Mouse (Mus musculus): ENCODE measurements around the gene Selplg.
"Not testable (repeated sequence)": the region's sequence is repeated elsewhere in the genome, so short reads cannot be mapped to it uniquely, and the experiment has no call there.

Selplg gene

DNA sequence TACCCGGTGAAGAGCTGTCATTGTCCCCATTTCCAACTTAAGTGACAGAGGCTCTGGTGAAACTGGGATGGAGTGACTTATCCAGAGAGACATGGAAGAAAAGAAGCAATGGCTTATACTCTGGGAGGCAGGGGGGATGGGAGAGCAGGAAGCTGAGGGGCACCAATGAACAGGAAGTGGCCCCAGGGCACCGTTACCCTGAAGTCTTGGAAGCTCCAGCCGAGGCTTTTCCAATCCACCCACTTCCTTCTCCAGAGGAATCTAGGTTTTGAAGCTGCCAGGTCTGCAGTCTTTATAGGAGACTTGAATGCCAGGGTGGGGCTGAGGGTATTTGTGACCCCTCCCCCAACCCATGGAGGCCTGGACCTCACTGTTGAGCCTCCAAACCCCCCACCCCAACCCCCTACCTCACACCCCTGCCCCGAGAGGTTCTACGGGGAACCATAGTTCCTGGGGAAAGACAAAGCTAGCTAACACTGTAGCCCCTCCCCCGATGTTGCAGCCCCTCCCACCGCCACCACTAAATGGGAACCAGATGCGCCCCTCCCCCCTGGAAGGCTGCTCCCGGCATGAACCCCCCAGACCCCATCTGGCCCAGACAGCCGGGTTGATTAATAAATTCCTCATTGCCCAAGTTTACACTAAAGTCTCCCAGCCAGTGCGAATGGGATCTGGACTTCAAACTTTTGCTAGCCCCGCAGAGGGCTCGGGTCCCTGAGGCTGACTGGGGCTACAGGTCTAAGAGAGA, 35.9 kb downstream of the Selplg start:
- in situ Hi-C loops (cut with MboI, MseI) = no loop called here

DNA sequence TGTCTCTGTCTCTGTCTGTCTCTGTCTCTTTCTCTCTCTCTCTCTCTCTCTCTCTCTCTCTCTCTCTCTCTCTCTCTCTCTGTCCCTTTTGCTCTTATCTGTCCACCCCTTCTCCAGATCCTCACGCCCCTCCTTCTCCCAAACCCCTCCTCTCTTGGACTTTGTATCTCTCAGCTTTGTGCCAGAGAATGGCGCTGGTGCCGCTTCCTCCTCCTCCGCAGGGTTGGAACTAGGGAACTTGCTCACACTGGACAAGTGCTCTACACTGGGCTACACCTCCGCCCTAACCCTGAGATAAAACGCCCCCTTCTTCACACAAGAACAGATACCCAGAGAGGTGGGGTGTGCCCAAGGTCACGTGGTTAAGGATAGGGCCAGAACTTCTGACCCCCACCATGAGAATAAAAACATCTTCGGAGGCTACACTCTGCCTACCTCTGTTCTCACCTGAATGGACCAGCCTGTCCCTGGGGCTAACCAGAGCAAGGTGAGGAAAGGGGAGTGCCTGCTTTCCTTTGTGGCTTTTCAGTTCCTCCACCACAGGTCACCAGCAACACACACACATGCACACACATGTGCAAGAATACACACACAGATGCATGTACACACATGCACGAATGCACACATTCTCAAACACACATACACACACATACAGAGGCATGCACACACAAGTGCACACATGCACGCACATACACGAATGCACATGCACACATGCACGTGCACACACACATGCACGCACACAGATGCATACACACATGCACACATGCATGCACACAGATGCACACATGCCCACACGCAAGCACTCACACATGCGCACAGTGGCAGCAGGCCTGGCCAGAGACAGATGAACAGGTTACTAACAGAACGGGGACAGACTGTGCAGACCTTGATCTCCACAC, 41.0 kb downstream of the Selplg start:
- in situ Hi-C loops (cut with MboI, MseI) = no loop called here

DNA sequence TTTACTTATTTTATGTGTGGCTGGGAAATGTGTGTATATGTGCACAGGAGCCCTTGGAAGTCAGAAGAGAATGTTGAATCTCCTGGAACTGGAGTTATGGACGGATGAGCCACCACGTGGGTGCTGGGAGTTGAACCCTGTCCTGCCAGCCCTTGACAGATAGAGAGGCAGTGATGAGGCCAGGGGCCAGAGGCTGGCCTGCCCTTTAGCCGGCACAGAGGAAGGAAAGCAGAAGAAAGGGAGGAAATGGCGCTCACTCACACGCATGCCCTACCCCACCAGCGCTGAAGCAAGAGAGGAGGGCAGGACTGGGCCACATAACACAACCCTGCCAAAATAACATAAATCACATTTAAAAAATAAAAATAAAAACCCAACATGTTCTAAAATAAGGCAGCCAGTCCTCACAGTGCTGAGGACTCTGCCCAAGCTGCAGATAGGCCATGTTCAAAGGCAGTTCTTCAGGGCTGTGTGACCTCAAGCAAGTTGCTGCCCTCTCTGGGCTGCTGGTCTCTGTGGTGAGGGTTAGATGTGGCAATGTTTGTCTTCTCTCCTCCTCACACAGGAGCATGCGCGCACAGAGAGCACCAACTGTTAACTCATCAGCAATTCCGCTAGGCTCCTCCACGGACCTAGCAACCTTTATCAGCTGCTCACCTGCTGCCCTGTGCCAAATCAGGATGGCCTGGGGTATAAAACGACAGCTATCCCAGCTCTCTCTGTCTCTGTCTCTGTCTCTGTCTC, 41.8 kb downstream of the Selplg start:
- in situ Hi-C loops (cut with MboI, MseI) = no loop called here

DNA sequence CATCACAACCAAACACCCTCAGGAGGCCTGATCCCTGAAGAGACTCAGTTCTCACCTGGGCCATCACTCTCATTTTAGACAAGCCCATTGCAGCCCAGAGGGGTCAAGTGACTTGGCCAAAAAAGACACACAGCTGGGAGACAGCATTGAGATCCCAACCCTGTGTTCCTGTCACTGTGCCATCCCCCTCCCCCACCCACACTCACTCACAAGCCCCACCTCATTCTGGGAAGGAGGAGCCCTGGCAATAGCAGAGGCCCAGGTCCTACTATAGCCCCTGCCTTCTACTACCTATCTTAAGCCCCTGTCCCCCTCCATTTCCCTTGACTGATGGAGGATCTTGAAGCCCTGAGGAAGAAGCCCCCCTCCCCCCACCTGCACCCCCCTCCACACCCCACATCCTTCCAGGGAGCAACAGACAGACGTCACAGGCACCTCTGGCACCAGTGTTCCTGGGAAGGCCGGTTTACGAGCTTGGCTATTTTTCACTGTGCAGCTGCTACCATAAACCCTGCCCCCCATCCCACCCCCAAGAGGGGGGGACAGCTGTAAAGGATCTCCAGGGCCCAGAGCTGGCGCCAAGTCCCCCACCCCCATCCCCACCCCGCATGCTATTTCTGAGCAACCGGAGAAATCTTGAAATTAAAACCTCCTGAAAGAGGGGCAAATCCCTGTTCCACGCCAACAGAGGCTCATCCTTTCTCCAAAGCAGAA, 43.2 kb downstream of the Selplg start:
- in situ Hi-C loops (cut with MboI, MseI) = no loop called here

DNA sequence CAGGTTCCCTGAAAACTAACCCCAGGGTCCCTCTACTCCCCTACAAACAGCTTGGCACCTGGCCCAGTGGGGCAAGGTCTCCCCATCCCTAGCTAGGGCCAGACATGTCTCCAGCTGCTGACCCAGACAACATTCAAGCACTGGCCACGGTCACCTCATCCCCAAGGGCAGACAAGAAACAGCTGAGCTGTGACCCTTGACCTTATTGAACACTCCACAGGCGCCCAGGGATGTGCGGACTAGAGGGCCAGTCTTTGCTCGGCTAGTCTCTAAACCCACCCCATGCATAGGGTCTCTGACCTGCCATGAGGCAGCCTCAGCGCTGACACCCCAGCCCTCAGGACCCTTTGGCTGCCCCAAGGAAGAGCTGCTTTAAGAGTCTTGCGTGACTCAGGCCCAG, 43.8 kb downstream of the Selplg start:
- in situ Hi-C loops (cut with MboI, MseI) = no loop called here

DNA sequence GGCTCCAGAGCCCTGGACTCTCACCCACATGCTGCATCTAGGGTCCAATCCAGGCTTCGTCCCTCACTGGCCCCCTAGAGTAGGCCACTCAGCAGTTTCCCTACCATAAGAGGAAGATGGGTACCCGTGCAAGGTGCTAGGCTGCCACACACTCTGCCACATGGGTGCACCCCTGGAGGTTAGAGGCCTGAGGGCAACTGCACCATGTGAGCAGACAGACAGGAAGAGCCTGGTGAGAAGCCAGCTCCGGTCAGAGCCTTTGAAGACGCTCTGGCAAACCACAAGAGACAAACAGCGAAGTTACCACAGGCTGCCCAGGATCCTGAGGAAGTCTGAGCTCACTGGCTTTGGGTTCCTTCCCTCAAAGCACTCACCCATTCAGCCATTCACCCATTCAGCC, 45.5 kb downstream of the Selplg start:
- in situ Hi-C loops (cut with MboI, MseI) = no loop called here

DNA sequence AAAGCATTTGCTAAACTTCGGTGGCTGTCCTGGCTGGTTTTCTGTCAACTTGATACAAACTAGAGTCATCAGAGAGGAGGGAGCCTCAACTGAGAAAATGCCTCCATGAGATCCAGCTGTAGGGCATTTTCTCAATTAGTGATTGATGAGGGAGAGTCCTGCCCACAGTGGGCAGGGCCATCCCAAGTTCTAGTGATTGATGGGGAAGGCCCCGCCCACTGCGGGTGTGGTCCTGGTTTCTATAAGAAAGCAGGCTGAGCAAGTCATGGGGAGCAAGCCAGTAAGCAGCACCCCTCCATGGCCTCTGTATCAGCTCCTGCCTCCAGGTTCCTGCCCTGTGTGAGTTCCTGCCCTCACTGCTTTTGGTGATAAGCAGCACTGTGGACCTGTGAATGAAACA, 48.3 kb downstream of the Selplg start:
- in situ Hi-C loops (cut with MboI, MseI) = not testable (repeated sequence)

DNA sequence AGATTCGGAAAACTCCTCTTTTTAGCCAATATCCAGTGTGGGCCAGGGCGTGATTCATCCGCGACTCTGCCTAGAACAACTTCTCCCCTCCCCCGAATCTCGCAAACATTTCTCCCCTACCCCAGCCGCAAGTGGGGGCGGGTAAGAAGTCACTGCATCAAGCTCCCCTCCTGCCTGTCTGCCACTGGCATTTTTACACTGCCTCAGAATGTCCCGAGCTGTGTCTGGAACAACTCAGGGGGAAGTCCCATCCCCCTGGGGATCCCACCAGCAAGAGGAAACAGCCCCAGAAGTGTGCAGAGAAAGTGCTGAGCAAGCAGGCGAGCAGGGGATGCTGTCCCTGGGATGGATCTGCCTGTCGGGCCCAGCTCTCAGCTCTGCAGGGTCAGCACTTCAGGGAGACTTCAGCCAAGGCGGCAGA, 48.9 kb downstream of the Selplg start:
- in situ Hi-C loops (cut with MboI, MseI) = no loop called here

DNA sequence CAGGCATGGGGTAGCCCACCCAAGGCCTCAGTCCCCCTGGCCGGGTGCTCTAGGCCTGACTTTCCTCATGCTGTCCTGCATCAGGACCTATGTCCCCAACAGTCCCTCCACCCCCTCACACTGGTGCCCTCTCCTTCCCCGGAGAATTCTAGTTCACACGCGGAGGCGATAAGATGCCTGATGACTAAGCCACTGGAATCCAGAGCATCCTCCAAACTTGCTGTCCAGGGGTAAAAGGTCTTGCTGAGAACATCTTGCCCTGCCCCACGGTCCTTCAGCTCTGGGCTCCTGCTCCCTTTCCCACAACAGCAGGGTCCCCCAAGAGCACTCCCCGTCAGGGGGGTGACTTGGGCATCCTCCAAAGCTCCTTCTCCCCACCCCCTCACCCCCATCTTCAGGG, 49.8 kb downstream of the Selplg start:
- in situ Hi-C loops (cut with MboI, MseI) = no loop called here

DNA sequence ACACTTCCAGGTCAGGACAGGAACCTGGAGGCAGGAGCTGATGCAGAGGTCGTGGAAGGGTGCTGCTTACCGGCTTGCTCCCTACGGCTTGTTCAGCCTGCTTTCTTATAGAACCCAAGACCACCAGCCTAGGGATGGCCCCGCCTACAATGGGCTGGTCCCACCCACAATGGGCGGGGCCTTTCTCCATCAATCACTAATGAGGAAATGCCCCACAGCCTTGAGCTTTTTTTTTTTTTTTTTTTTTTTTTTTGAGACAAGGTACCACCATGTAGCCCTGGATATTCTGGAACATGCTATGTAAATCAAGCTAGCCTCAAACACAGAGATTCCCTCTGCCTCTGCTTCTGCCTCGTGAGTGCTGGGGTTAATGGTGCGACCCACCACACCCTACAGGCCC, 50.6 kb downstream of the Selplg start:
- in situ Hi-C loops (cut with MboI, MseI) = no loop called here

DNA sequence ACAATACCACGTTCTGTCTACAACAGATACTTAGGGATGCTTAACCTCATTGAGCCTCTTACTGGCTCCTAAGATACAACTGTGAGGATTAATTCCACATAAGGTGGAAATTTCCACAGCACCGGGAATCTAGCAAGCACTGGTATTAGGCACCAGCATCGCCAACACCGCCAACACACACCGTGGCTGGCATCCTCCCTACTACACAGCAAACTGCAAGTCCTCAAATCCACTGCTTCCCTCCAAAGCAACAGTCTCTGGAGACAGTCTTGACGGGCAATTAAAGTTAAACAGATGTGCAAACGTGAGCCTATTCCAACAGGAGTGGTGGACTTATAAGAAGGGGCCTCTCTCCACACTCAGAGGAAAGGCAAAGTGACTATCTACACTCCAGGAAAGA, 51.2 kb downstream of the Selplg start:
- in situ Hi-C loops (cut with MboI, MseI) = no loop called here

DNA sequence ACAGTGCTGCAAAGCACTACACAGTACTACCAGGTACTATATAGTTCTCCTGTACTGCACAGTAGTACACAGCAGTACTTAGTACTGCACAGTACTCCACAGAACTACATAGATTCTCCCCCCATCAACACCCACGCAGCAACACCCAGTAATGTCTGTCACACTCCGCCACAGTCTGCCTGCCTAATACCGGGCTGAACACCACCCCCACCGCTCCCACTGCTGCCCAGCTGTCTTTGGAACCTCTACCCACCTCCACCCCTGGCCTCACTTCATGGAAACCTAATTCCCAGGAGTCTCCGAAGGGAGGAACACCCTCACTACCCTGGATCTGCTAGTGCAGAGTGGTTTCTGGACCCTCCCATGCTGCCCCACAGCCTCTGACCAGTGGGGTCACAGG, 51.7 kb downstream of the Selplg start:
- in situ Hi-C loops (cut with MboI, MseI) = no loop called here

DNA sequence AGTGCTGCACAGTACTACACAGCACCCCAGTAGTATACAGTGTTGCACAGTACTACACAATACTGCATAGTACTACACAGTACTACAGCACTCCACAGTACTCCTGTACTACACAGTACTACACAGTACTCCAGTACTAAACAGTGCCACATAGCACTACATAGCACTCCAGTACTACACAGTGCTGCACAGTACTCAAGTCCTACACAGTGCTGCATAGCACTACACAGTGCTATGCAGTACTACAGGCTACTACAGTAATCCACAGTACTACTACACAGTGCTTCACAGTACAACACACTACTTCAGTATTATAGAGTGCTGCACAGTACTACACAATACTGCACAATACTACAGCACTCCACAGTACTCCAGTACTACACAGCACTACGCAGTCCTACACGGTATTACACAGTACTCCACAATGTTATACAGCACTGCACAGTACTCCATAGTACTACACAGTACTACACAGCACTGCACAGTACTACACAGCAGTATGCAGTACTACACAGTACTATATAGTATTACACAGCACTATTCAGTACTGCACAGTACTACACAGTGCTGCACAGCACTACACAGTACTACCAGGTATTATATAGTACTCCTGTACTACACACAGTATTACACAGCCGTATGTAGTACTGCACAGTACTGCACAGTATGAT, 52.2 kb downstream of the Selplg start:
- in situ Hi-C loops (cut with MboI, MseI) = no loop called here

DNA sequence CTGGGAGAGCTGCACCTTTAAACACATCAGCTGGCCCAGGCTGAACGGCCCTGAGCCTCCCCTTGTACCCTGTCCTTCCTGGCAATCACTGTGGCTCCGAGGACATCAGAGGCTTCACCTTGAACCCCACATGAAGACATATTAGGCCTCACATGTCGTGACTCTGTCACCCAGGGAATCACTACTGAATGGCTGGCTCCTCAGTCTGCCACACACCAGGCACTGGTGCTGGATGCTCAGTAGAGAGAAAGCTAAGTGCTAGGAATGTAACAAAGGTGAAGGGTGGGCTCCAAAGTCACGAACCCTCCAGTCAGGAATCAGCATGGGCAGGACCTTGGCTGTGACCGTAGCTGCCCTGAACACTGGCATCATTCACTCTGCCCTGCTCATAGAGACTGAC, 52.9 kb downstream of the Selplg start:
- in situ Hi-C loops (cut with MboI, MseI) = loop anchor here (10.0 kb wide), 2 partner anchors 545 to 665 kb away; partner anchors contain the start of genes Mmab and Mvk

DNA sequence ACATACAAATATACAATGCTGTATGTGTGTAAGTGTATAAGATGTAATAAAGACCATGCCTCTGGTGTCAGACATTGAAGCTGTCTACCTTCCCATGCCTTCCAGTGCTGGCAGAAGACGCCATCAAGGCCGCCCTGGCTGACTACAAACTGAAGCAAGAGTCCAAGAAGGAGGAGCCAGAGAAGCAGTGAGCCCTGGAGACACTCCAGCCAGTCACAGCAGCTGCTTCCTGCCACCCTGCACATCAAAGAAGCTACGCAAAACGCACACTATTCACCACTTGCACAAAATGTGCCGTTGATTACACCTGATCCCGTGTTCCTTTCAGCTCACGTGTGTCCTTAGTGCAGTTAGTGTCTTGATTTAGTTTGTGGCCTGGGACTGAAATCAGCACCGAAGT, 54.7 kb downstream of the Selplg start:
- in situ Hi-C loops (cut with MboI, MseI) = loop anchor here (10.0 kb wide), 2 partner anchors 547 to 667 kb away; partner anchors contain the start of genes Mmab and Mvk

DNA sequence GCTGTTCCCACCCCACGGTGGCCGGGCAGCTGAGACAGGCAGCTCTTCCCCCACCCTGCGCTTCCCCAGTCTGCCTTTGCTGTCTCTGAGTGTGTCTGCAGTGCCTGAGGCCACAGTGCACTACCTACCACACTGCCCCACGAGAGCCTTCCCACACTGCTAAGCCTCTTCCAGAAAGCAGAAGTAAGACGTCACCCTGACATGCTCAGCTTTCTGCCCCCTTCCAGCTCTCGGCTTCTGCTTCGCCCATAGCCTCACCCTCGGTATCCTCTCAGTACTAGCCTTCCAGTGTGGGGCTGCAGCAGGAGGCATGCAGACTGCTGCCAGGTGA, 55.6 kb downstream of the Selplg start:
- in situ Hi-C loops (cut with MboI, MseI) = loop anchor here (10.0 kb wide), 2 partner anchors 548 to 668 kb away; partner anchors contain the start of genes Mmab and Mvk

DNA sequence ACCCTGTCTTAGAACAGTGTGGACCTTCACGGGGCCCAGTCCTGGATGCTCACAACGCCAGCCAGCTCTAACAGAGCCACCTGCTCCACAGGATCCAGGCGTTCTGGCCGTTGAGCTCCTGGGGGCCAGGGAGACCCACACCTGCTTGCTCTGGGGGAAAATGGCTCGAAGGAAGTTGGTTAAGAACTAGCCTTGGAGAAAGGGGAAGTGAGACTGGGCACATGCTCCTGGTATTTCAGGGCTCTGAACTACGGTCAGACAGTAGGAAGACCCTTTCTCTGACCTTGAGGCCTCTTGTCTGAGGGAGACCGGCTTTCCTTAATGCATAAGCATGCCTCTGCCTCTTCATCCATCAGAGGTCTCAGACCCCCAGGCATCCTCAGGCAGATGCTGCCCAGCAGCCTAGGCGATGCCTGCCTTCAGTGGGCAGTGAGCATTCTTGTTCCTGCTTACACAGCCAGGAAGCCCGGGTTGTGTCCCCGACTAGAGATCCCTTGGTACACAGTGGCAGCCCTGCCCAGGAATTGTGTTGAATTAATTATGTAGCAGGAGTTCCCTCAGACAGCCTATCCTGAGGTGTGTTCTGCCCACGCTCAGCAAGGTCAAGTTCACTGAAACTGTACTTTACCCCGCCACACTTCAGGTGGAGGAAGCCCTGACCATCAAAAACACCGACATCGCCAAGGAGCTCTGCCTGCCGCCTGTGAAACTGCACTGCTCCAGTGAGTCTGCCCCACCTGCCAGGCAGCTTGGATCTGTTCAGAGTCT, 56.1 kb downstream of the Selplg start:
- in situ Hi-C loops (cut with MboI, MseI) = loop anchor here (10.0 kb wide), 2 partner anchors 548 to 668 kb away; partner anchors contain the start of genes Mmab and Mvk

DNA sequence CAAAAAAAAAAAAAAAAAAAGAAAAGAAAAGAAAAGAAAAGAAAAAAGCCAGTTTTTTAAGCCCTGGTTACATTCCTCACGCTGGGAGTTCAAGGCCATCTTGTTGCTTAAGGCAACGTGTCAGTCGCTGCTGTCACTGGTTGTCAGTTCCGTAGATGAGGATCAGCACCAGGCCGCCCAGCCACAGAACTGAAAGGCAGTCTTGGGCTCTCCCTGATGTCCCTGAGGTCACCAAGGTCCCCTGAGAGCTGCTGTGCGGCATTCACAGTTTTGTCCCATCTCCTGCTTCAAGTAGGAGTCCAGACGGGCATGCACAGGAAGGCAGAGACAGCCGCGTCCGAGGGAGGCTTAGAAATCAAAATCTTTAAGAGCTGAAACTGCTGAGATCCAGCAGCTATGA, 56.9 kb downstream of the Selplg start:
- in situ Hi-C loops (cut with MboI, MseI) = loop anchor here (10.0 kb wide), 2 partner anchors 549 to 669 kb away; partner anchors contain the start of genes Mmab and Mvk

DNA sequence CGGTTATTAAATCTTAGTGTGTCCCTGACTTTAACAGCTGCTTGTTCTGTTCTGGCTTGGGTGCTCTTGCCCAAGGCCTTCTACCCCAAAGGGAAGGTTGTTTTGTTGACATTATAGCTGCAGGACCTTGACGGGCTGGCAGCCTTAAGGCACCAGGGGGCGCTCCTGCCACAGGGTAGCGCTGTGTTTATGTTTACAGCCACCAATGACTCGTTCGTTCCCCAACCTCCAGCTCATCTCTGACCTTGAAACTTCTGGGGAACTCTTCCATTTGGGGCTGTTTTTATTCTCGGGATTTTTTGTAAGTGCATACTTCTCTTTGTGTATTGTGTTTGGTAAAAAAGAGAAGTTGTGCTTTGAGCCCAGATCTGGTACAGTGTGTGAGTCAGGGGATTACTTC, 58.8 kb downstream of the Selplg start:
- in situ Hi-C loops (cut with MboI, MseI) = loop anchor here (5.0 to 10.0 kb wide), 3 partner anchors 44 to 671 kb away; partner anchors contain the start of genes Mmab and Mvk
